Mouse (Mus musculus) E14TG2a.4 (cell line): ENCODE results near the gene Tenm3.

ENCODE experiments used
- CTCF ChIP-seq: conservative IDR thresholded peaks from 2 replicates; pipeline ENCODE4 v1.5.1; 2014; ENCODE audit warnings: low read length
- NANOG ChIP-seq: IDR thresholded peaks from 2 replicates; pipeline ENCODE4 v1.6.1; 2014; ENCODE audit warnings: borderline replicate concordance, low read length, mixed read lengths
- POU5F1 ChIP-seq: IDR thresholded peaks from 2 replicates; pipeline ENCODE4 v1.6.1; 2014; ENCODE audit warnings: low read length, borderline replicate concordance

- TF ChIP-seq CTCF (peak; percentile 75), POU5F1 (no peak), NANOG (no peak)
These were observed 621.4 kb downstream of the Tenm3 start for GRCm38 (mm10) chr8:48222429-48222769.
